Mouse (Mus musculus): Measurements from ENCODE around the gene Lrrn4cl. TPM values are rescaled to one million over a fixed set of nuclear protein-coding genes. Genes with fewer than 3 reads are reported as not detected.

The Lrrn4cl gene
- total RNA-seq, 2 experiments from 2014 or later: 0.87 to 1.1 TPM

DNA sequence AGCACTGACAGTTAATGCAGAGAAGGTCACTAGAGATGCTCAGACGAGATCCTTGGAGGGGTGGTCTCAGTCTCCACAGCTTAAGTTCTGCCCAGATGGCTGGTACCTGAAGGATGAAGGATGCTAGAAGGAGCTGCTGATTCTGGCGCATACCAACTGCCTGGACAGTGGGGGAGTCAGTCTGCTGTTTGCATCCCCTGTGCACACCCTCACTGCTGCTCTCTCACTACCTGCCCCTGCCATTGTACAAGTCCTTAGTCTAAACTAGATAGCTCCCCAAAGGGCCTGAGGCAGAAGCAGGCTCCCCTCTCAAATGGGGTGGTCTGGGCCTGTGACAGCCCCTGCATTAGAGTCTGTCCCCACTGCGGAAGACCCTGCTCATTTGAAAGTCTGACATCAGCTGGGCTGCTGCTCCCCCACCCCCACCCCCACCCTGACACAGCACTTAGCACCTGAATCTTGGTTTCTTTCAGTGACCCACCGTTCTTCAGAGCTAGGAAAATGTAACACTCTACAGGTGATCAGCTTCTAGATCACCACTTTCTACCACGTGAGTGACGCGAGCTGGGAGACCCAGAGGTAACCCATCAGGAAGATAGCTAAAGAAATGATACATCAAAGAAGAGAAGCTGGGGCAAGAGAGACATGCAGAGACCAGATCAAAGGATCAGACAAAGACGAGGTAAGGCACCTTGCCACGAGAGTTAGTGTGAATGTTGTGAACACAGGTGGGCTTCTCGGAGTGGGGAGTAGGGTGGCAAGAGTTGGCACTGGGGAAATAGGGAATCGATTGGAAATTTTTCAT lies 11.3 kb upstream of the Lrrn4cl start, which contains the start of gene Gng3:
Gene Gng3 (minus strand): TSS at position 92 of the 805 bp plus-strand sequence.
- no peak for TF ChIP-seq CTCF (IDR thresholded peaks at IDR 0.05)
- Histone ChIP-seq H3K27ac (peak within 1 kb of the TSS; percentile 98), H3K4me3 (peak within 1 kb of the TSS; percentile 82)
- peak; percentile 83 to 85 for DNase-seq (ENCODE audit: extremely low spot score in 1 of 2, low spot score in 2 of 2)
- intact Hi-C loops (cut with DNase I): no loop called here

DNA sequence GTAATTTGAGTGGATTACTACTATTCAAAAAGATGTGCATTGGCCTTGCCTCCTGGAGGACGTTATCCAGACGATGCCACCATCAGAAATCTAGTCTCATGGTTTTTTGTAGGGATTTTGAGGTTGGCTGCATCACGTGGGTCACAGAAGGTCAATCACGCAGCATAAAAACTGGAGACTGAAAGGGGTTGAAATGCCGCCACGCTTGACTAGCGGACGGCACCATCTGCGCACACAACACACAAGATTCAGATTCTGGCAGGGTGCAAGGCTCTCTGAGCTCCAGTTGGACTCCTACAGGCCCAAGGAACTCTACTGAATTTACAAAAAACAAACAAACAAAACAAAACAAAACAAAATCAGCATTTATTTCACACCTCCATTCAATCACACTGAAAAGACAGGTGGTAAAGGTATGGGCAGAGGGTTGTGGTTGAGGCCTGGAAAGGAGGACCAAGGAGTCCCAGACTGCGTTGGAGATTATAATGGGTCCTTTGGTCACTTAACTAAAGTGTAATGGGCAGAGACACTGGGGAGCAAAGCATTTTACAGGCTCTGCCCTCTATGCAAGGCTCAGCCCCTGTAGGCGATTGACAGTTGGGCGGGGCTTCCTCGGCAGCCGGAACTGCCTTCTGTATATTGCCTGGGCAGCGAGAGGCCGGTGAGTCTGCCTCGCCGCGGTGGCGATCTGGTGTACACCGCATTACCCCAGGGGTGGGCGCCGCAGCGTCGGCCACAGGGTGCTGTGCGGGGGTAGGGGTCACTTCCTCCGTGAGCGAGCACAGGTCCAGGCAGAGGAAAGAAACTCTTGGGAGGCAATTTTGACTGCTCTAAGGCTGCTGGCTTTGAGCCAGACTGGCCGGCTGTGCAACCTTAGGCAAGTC lies 10.4 kb upstream of the Lrrn4cl start:
- Histone ChIP-seq H3K4me3 (peak overlapping the region; percentile 82), H3K27ac (peak overlapping the region; percentile 98)
- intact Hi-C loops (cut with DNase I): loop anchor here (5.0 kb wide), 4 partner anchors 47 to 272 kb away; partner anchors contain the start of genes 1810009A15Rik, Gm49416 and Mta2
- peak; percentile 74 to 77 for DNase-seq (ENCODE audit: extremely low spot score in 1 of 2, low spot score in 2 of 2)
- TF ChIP-seq CTCF (IDR thresholded peaks at IDR 0.05): no peak; the same call in 1 of the 2 replicates

DNA sequence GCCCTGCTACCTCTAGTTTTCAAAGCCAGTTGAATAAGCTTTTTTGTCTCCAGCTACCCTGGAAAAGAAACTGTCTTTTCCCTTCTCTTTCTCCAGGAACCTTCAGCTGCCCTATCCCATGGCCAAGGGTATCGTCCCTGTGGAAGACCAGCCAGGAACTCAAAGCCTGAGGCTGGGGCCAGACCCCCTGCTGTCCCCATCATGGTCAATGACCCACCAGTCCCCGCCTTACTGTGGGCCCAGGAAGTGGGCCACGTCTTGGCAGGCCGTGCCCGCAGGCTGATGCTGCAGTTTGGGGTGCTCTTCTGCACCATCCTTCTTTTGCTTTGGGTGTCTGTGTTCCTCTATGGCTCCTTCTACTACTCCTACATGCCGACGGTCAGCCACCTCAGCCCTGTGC lies 9.6 kb upstream of the Lrrn4cl start:
- DNase-seq (ENCODE audit: extremely low spot score in 1 of 2, low spot score in 2 of 2): no peak
- peak overlapping the region; percentile 82 for H3K4me3 ChIP-seq
- intact Hi-C loops (cut with DNase I): loop anchor here (5.0 kb wide), 4 partner anchors 46 to 271 kb away; partner anchors contain the start of genes 1810009A15Rik, Gm49416 and Mta2
- no peak for TF ChIP-seq CTCF (IDR thresholded peaks at IDR 0.05)
- peak overlapping the region; percentile 98; the same call in 1 of the 2 replicates for H3K27ac ChIP-seq

DNA sequence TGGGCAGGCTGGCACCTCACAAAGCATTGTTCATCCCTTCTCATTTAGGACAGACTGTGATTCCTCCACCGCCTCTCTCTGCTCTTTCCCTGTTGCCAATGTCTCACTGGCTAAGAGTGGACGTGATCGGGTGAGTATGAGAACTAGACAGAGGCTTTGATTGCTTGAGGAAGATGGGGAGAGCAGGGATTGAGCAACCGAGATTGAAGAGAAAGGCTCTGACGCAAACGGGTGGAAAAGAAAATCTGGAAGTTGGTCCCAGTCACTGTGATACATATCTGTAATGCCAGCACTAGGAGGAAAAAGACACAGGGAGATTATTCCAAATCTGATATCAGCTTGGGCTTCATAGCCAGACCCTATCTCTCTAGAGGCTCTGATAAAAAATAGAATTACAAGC lies 7.6 kb upstream of the Lrrn4cl start:
- DNase-seq (ENCODE audit: extremely low spot score in 1 of 2, low spot score in 2 of 2): no peak
- intact Hi-C loops (cut with DNase I): loop anchor here (5.0 kb wide), 4 partner anchors 44 to 269 kb away; partner anchors contain the start of genes 1810009A15Rik, Gm49416 and Mta2
- TF ChIP-seq CTCF (IDR thresholded peaks at IDR 0.05): no peak
- Histone ChIP-seq H3K4me3 (no peak overlapping the region), H3K27ac (no peak overlapping the region)

DNA sequence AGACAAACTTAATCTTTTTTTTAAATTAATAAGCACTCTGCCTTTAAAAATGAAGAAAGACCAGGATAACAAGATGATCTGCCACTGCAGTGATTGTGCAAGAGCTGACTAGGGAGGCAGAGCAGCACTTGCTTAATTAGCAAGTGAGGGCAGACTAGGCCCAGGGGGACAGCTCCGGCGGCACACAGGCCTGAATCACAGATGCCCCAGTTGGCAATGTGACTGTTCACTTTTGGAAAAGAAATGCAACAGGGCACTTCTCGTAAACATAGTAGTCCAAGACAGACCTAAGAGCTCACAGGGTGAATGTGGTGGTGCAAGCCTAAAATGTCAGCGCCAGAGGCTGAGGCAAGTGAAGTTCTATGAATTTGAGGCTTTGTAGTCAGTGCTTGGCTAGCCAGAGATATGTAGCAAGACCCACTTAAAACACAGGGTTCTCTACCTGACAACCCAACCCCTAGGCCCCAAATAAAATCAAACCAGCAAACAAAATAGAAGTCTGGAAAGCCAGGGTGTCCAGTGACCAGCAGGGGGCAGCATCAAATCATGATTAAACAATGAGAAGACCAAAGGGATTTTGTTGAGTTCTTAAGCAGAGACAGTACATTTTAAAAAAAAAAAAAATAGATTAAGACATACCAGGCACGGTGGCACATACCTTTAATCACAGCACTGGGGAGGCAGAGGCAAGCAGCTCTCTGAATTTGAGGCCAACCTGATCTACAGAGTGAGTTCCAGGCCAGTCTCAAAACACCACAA lies 6.0 kb upstream of the Lrrn4cl start:
- TF ChIP-seq CTCF (IDR thresholded peaks at IDR 0.05): peak; percentile 81
- Histone ChIP-seq H3K4me3 (no peak overlapping the region), H3K27ac (no peak overlapping the region)
- peak; percentile 60 to 81 for DNase-seq (ENCODE audit: extremely low spot score in 1 of 2, low spot score in 2 of 2)
- intact Hi-C loops (cut with DNase I): loop anchor here (5.0 kb wide), 4 partner anchors 43 to 268 kb away; partner anchors contain the start of genes 1810009A15Rik, Gm49416 and Mta2

DNA sequence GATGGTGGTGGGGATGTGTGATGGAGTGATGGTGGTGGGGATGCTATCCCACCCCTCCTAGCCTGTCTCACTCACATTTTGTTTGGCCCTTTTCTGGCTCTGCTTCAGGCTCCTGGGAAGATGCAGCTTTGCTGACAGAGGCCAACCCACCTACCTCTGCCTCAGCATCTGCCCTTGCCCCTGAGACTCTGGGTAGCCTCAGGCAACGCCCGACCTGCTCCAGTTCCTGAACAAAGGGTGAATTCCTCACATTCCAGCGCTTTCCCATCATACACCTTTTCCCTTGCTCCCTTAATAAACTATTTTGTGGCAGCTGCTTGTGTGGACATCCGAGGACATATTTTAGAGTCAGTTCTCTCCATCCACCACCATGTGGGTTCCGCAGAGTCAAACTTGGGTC lies 2.2 kb upstream of the Lrrn4cl start:
- DNase-seq (ENCODE audit: extremely low spot score in 1 of 2, low spot score in 2 of 2): no peak
- TF ChIP-seq CTCF (IDR thresholded peaks at IDR 0.05): no peak
- Histone ChIP-seq H3K27ac (no peak overlapping the region), H3K4me3 (no peak overlapping the region)
- intact Hi-C loops (cut with DNase I): no loop called here

DNA sequence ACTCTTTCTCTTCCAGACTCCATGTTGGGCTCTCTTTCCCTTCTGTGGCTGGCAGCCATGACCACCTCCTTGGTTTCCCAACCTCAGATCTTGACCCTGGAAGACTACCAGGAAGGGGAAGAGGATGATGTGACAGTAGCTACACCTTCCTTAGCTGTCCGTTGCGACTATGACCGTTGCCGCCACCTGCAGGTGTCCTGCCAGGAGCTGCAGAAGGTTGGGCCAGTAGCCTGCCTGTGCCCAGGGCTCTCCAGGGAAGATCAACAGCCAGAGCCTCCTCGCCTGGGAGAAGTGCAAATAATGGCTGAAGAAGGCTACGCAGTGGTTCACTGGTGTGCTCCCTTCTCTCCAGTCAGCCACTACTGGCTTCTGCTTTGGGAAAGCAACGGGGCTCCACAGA lies 1.1 kb downstream of the Lrrn4cl start:
- peak overlapping the region; percentile 75 for H3K27ac ChIP-seq
- no peak for TF ChIP-seq CTCF (IDR thresholded peaks at IDR 0.05)
- DNase-seq (ENCODE audit: extremely low spot score in 1 of 2, low spot score in 2 of 2): no peak
- H3K4me3 ChIP-seq: no peak overlapping the region
- intact Hi-C loops (cut with DNase I): no loop called here

DNA sequence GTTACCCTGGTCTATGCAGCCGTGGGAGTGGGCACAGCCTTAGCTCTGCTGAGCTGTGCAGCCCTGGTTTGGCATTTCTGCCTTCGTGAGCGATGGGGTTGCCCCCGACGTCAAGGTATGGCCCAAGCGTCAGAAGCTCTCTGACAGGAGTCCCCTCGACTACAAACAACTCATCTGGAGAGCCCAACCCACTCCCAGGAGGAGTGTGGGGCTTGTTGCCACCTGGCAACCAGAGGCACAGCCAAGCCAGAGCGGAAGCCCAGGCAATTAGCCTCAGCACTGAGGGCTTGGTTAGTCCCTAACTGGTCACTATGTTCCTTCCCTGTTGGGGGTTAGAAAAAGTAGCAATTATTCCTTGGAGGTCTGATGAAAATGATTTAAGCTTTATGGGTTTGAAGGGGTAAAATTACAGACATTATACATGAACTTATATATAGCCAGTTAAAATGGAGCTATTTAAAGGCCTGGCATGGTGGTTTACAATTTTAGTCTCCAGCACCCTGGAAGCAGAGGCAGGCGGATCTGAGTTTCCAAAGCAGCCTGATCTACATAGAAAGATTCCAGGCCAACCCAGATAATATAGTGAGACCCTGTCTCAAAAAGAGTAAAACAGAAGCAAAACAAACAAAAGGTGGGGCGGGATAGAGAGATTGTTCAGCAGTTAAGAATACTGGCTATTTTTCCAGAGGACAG lies 1.8 kb downstream of the Lrrn4cl start:
- no peak for TF ChIP-seq CTCF (IDR thresholded peaks at IDR 0.05)
- no peak for DNase-seq (ENCODE audit: extremely low spot score in 1 of 2, low spot score in 2 of 2)
- Histone ChIP-seq H3K27ac (peak overlapping the region; percentile 75), H3K4me3 (no peak overlapping the region)
- intact Hi-C loops (cut with DNase I): no loop called here

DNA sequence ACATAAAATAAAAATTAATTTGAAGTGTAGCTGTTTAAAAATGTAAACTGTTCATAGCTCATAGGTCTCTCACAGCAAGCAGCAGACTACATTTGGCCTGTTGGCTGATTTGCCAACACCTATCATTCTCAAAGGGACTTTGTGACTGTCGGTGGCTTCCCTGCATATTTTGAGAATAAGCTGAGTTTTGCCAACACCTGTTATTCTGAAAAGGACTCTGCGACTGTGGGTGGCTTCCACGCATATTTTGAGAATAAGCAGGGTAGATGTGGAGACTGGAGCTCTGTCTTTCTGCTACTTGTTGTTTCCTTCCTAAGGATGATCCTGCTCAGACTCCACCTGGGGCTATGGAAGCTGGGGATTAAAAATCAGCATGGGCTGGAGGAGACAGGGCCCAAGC lies 2.5 kb downstream of the Lrrn4cl start:
- no peak for TF ChIP-seq CTCF (IDR thresholded peaks at IDR 0.05)
- DNase-seq (ENCODE audit: extremely low spot score in 1 of 2, low spot score in 2 of 2): no peak
- intact Hi-C loops (cut with DNase I): no loop called here

DNA sequence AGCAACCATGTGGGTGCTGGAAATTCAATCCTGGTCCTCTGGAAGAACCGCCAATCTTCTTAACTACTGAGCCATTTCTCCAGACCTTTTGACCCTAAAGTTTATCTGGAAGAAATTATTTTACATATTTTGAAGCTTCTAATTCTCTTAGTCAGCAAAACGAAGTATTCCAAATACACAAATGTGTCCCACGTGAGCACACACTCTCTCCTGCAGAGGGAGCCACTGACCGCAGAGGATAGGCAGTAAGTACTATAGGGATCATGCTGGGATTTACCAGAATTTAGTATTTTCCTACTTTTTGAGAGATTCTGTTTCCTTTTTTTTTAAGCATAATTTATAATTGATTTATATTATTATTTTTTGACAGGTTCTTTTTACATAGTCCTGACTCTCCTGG lies 7.1 kb downstream of the Lrrn4cl start:
- intact Hi-C loops (cut with DNase I): loop anchor here (5.0 kb wide), 1 partner anchor 255 kb away; no protein-coding TSS in a partner anchor
- no peak overlapping the region for H3K27ac ChIP-seq
- TF ChIP-seq CTCF (IDR thresholded peaks at IDR 0.05): peak; percentile 73
- H3K4me3 ChIP-seq: no peak overlapping the region
- DNase-seq (ENCODE audit: extremely low spot score in 1 of 2, low spot score in 2 of 2): no peak

More for the DNA sequence above, 2.5 kb downstream of the Lrrn4cl start:
- no peak overlapping the region for H3K4me3 ChIP-seq
- H3K27ac ChIP-seq: peak overlapping the region; percentile 42; the same call in 1 of the 2 replicates

Measured in left cerebral cortex, adult 2 months (tissue).